In genomic region chr12:109839946-109840524, GRCm38 (mm10) we compare ENCODE assay signal across 11 mouse cellular contexts.
DNase-seq lines count a peak whose midpoint lies in the region; ATAC-seq and TF ChIP-seq lines count a peak whose summit lies in the region.
"Had no signal": no experiment of that assay in that cellular context is flagged by ENCODE, and none has a peak within 500 bp of the region (broad histone marks: within the 10 kb centered on the region; RNA-seq: fewer than 3 reads in every experiment).

No protein-coding gene starts in this region.

- no peak overlapping the region for H3K9ac ChIP-seq in kidney, embryonic 15.5 days
- H3K9ac ChIP-seq in limb, embryonic 14.5 days (ENCODE audit: low read depth, low read length, severe bottlenecking) = no peak overlapping the region
- no peak overlapping the region for H3K9ac ChIP-seq in kidney, embryonic 14.5 days (ENCODE audit: low read depth, low read length)

- no peak overlapping the region for H3K4me3 ChIP-seq in kidney, embryonic 15.5 days (replicated peaks)
- H3K4me3 ChIP-seq in embryonic facial prominence, embryonic 10.5 days = no peak overlapping the region
- no peak overlapping the region for H3K4me3 ChIP-seq in limb, embryonic 14.5 days (replicated peaks; ENCODE audit: low read length)
- H3K4me3 ChIP-seq in kidney, embryonic 14.5 days (ENCODE audit: low read length) = no peak overlapping the region
- H3K4me3 ChIP-seq: layer of hippocampus, adult 2 months had no signal

- H3K36me3 ChIP-seq in kidney, embryonic 15.5 days = no peaks in the 10 kb centered on the region
- H3K36me3 ChIP-seq in embryonic facial prominence, embryonic 10.5 days (replicated peaks) = no peaks in the 10 kb centered on the region
- H3K36me3 ChIP-seq in limb, embryonic 14.5 days (ENCODE audit: control insufficient read depth, insufficient read depth, low read length) = no peaks in the 10 kb centered on the region
- no peaks in the 10 kb centered on the region for H3K36me3 ChIP-seq in kidney, embryonic 14.5 days (ENCODE audit: control insufficient read depth, insufficient read depth, low read length)

- no peak for ATAC-seq in kidney, embryonic 15.5 days (replicated peaks; ENCODE audit: low FRiP score)
- peak; percentile 66 for ATAC-seq in limb, embryonic 14.5 days (ENCODE audit: low FRiP score, low read depth)
- ATAC-seq in megakaryocyte, adult 5-6 weeks (ENCODE audit: poor library complexity, severe bottlenecking) = no peak
- no peak for ATAC-seq in kidney, embryonic 14.5 days (ENCODE audit: low FRiP score, low TSS enrichment)

- WGBS in kidney, embryonic 15.5 days = 54% methylated on average over 14 of the region's 14 CpGs
- WGBS in embryonic facial prominence, embryonic 10.5 days = 43% methylated on average over 14 of the region's 14 CpGs
- WGBS in limb, embryonic 14.5 days = 15% methylated on average over 14 of the region's 14 CpGs
- WGBS in kidney, embryonic 14.5 days = 52% methylated on average over 14 of the region's 14 CpGs

- H3K4me2 ChIP-seq in kidney, embryonic 15.5 days = no peak overlapping the region
- no peak overlapping the region for H3K4me2 ChIP-seq in limb, embryonic 14.5 days (replicated peaks; ENCODE audit: low read depth, low read length, severe bottlenecking)
- H3K4me2 ChIP-seq in kidney, embryonic 14.5 days (replicated peaks; ENCODE audit: low read depth, low read length) = no peak overlapping the region

- DNase-seq in embryo, embryonic 10 days (ENCODE audit: low spot score) = peak; percentile 48
- no peak for DNase-seq in embryo, embryonic 9.5 days (ENCODE audit: extremely low spot score)
- DNase-seq in kidney, adult 11 months = no peak
- DNase-seq in embryonic facial prominence, embryonic 10.5 days (ENCODE audit: low spot score) = peak; percentile 48
- peak; percentile 74 for DNase-seq in limb, embryonic 14.5 days (ENCODE audit: low spot score)
- DNase-seq: spleen, adult 18-20 months; thymus, postnatal 25 days had no signal

- H3K4me1 ChIP-seq in kidney, embryonic 15.5 days = peaks cover 12% of the 10 kb centered on the region
- H3K4me1 ChIP-seq in embryonic facial prominence, embryonic 10.5 days = peaks cover 50% of the 10 kb centered on the region
- H3K4me1 ChIP-seq in limb, embryonic 14.5 days (ENCODE audit: control insufficient read depth, insufficient read depth, low read length) = peaks cover 33% of the 10 kb centered on the region
- H3K4me1 ChIP-seq in kidney, embryonic 14.5 days (ENCODE audit: control insufficient read depth, insufficient read depth, low read length) = peaks cover 10% of the 10 kb centered on the region

- peak overlapping the region; percentile 7; the same call in 1 of the 2 replicates for H3K27ac ChIP-seq in kidney, embryonic 15.5 days
- H3K27ac ChIP-seq in embryonic facial prominence, embryonic 10.5 days (replicated peaks) = peak overlapping the region; percentile 61; the same call in 1 of the 2 replicates
- peak overlapping the region; percentile 49; the same call in 1 of the 2 replicates for H3K27ac ChIP-seq in limb, embryonic 14.5 days (replicated peaks; ENCODE audit: low read depth, low read length)
- no peak overlapping the region for H3K27ac ChIP-seq in kidney, embryonic 14.5 days (ENCODE audit: low read depth, low read length)
- H3K27ac ChIP-seq: layer of hippocampus, adult 2 months had no signal

- no peaks in the 10 kb centered on the region for H3K9me3 ChIP-seq in kidney, embryonic 15.5 days (replicated peaks)
- 0 out of 2 replicates have a peak, but pooled peaks cover 4% of the 10 kb centered on the region for H3K9me3 ChIP-seq in embryonic facial prominence, embryonic 10.5 days
- no peaks in the 10 kb centered on the region; the same call in 1 of the 2 replicates for H3K9me3 ChIP-seq in limb, embryonic 14.5 days (ENCODE audit: control insufficient read depth, low read length)
- H3K9me3 ChIP-seq in kidney, embryonic 14.5 days (ENCODE audit: control insufficient read depth, low read length) = no peaks in the 10 kb centered on the region

- no peaks in the 10 kb centered on the region for H3K27me3 ChIP-seq in kidney, embryonic 15.5 days
- no peaks in the 10 kb centered on the region; the same call in 1 of the 2 replicates for H3K27me3 ChIP-seq in embryonic facial prominence, embryonic 10.5 days (replicated peaks; ENCODE audit: low read depth, poor library complexity, severe bottlenecking)
- H3K27me3 ChIP-seq in limb, embryonic 14.5 days (ENCODE audit: control insufficient read depth, insufficient read depth, low read length) = no peaks in the 10 kb centered on the region
- no peaks in the 10 kb centered on the region for H3K27me3 ChIP-seq in kidney, embryonic 14.5 days (ENCODE audit: control insufficient read depth, insufficient read depth, low read length)

- TF ChIP-seq POLR2A in limb, embryonic 14.5 days (IDR thresholded peaks at IDR 0.05; ENCODE audit: borderline replicate concordance, extremely low read depth, insufficient read depth, insufficient read length) = no peak

Comparison
In these comparisons a context has a peak if more than half of its experiments do, and no peak if none do; other contexts are left out.
1. DNase-seq: peak in embryo, embryonic 10 days (single experiment), embryonic facial prominence, embryonic 10.5 days (single experiment) and limb, embryonic 14.5 days (single experiment); none in embryo, embryonic 9.5 days (single experiment) and kidney, adult 11 months (single experiment).